Mouse (Mus musculus) limb, embryonic 11.5 days (tissue): ENCODE data around the gene Zbtb16. TPM values are rescaled to one million over a fixed set of nuclear protein-coding genes. Genes with fewer than 3 reads are reported as not detected.

Experiments
- ATAC-seq: fragments of 200-750 bp; cut with Nextera tagmentation; 2 replicates; pipeline ENCODE4 v1.8.0; 2017; ENCODE audit warnings: low read depth; ENCODE audit not compliant: insufficient number of reproducible peaks, low FRiP score, low TSS enrichment
- DNase-seq: peaks from one replicate; pipeline ENCODE4 v3.0.0-alpha.2; 2015; ENCODE audit warnings: low spot score
- H3K27ac ChIP-seq: fragments of 300-500 bp; sonication (generic); replicated peaks from 2 replicates; pipeline ENCODE4 v1.5.1; 2014; ENCODE audit warnings: low read depth, mild to moderate bottlenecking, low read length
- H3K27me3 ChIP-seq: fragments of 300-500 bp; sonication (generic); 2 replicates; pipeline ENCODE4 v1.6.1; 2014; ENCODE audit warnings: mild to moderate bottlenecking, low read length, mixed read lengths; ENCODE audit not compliant: control insufficient read depth, insufficient read depth
- H3K36me3 ChIP-seq: fragments of 300-500 bp; sonication (generic); 2 replicates; pipeline ENCODE4 v1.6.1; 2014; ENCODE audit warnings: mild to moderate bottlenecking, low read length, moderate library complexity, mixed read lengths; ENCODE audit not compliant: control insufficient read depth, insufficient read depth
- H3K4me1 ChIP-seq: fragments of 300-500 bp; sonication (generic); 2 replicates; pipeline ENCODE4 v1.6.1; 2014; ENCODE audit warnings: low read length, mixed read lengths; ENCODE audit not compliant: control insufficient read depth, insufficient read depth
- H3K4me2 ChIP-seq: fragments of 300-500 bp; sonication (generic); 2 replicates; pipeline ENCODE4 v1.6.1; 2014; ENCODE audit warnings: low read depth, mild to moderate bottlenecking, moderate library complexity; ENCODE audit not compliant: severe bottlenecking
- H3K4me3 ChIP-seq: fragments of 300-500 bp; sonication (generic); 2 replicates; pipeline ENCODE4 v1.5.1; 2014; ENCODE audit warnings: low read depth, low read length
- H3K9ac ChIP-seq: fragments of 300-500 bp; sonication (generic); 2 replicates; pipeline ENCODE4 v1.6.1; 2014; ENCODE audit warnings: mild to moderate bottlenecking, low read length
- H3K9me3 ChIP-seq: fragments of 300-500 bp; sonication (generic); 2 replicates; pipeline ENCODE4 v1.6.1; 2016; ENCODE audit warnings: low read length; ENCODE audit not compliant: control insufficient read depth
- WGBS: fragments of 180-500 bp; shearing (Covaris S2); extraction: QIAGEN DNeasy Blood & Tissue Kit; methylation state at CpG from one replicate; pipeline ENCODE4 v1.1.7; 2014; 5-methylcytosine and 5-hydroxymethylcytosine counted together
- polyA plus RNA-seq: library from polyadenylated mRNA; unstranded; fragments of >200 nt; fragmentation: Nextera tagmentation; extraction: Ambion mirVana; gene quantifications from 2 replicates; pipeline ENCODE4 v1.2.1, GENCODE M21; 2014

Zbtb16 gene
- polyA plus RNA-seq, 1 experiment from 2014 or later = 5.9 TPM

GRCm38 (mm10) chr9:48647648-48648284, 188.3 kb downstream of the Zbtb16 start:
- H3K4me2 ChIP-seq = no peak overlapping the region
- peak; percentile 50 for DNase-seq
- no peak overlapping the region for H3K9ac ChIP-seq
- H3K36me3 ChIP-seq = no peaks in the 10 kb centered on the region
- no peak for ATAC-seq
- no peak overlapping the region for H3K4me3 ChIP-seq
- peaks cover 32% of the 10 kb centered on the region for H3K4me1 ChIP-seq
- H3K9me3 ChIP-seq = peaks cover 6% of the 10 kb centered on the region
- peaks cover 2% of the 10 kb centered on the region; the same call in 1 of the 2 replicates for H3K27me3 ChIP-seq
- 21% methylated on average over 10 of the region's 10 CpGs for WGBS
- no peak overlapping the region; the same call in 1 of the 2 replicates for H3K27ac ChIP-seq

DNA sequence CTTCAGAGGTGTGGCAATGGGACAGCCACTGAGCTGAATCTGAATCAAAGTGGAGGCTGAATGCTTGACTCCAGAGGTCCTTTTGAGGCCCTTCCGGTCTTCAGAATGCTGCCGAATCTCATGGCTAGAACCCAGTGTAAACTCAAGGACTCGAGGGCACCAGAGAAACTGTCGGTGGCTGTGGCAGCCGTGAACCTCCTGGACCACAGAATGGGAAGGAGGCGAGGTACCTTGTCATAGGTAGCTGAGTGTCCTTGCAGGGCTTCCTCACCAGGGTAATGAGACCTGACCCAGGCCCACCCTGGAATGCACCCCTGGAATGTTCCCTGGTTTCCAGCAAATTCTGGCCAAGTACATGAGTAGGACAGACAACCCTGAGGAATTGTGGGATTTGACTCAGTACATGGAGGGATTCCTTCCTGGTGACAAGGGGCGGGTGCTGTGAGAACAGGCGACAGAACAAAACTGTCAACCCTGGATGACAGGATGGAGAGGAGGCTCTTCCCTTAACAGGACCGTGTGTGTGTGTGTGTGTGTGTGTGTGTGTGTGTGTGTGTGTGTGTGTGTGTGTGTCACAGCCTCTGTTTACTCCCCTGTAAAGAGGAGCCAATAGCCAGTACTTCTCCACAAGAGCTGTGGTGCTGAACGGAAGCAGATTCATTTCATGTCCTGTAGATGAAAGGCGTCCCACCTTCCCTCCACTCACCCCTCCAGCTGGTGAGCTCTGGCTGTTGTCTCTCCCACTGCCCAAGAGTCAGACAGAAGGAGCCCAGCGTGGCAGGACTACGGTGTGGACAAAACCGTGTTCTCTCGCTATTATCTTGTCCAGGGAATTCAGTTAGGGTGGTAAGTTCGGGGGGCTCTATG, 189.0 kb downstream of the Zbtb16 start:
- Histone ChIP-seq H3K9me3 (peaks cover 6% of the 10 kb centered on the region), H3K4me3 (no peak overlapping the region), H3K4me1 (peaks cover 32% of the 10 kb centered on the region), H3K4me2 (no peak overlapping the region), H3K27me3 (peaks cover 2% of the 10 kb centered on the region; the same call in 1 of the 2 replicates), H3K36me3 (no peaks in the 10 kb centered on the region), H3K9ac (no peak overlapping the region), H3K27ac (no peak overlapping the region)
- 49% methylated on average over 16 of the region's 16 CpGs for whole genome bisulfite sequencing
- DNase-seq = no peak
- no peak for ATAC-seq

GRCm38 (mm10) chr9:48646251-48646650, 189.8 kb downstream of the Zbtb16 start:
- peaks cover 32% of the 10 kb centered on the region for H3K4me1 ChIP-seq
- H3K9ac ChIP-seq = no peak overlapping the region
- H3K36me3 ChIP-seq = no peaks in the 10 kb centered on the region
- DNase-seq (peak; percentile 84), ATAC-seq (no peak)
- WGBS = 24% methylated on average over 4 of the region's 4 CpGs
- peaks cover 2% of the 10 kb centered on the region; the same call in 1 of the 2 replicates for H3K27me3 ChIP-seq
- no peak overlapping the region for H3K4me3 ChIP-seq
- peaks cover 6% of the 10 kb centered on the region for H3K9me3 ChIP-seq
- H3K27ac ChIP-seq = no peak overlapping the region
- no peak overlapping the region for H3K4me2 ChIP-seq

DNA sequence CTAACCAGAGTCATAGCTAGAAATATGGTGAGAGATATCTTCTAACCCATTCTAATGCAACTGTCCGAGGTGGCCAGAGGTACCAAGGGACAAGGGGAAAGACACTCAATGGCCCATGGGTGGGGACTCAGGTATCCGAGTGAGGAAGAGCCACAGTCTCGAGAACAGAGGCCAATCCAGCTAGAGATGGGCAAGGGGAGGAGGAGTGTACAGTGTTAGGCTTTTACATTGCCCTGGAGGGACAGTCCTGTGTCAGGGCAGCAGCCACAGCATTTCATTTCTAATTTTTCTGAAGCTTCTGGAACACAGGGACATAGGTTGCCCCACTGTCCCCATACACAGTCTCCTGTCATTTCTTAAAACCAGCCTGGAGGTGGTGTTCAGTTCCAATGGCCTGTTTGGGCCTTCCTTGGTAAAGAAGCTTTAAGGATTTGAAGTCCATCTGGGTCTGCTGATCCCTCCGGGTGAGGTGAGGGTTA, 190.3 kb downstream of the Zbtb16 start:
- DNase-seq (peak; percentile 22), ATAC-seq (no peak)
- H3K9ac ChIP-seq = no peak overlapping the region
- H3K4me2 ChIP-seq = no peak overlapping the region
- H3K4me3 ChIP-seq = no peak overlapping the region
- WGBS = 58% methylated on average over 4 of the region's 4 CpGs
- peaks cover 6% of the 10 kb centered on the region for H3K9me3 ChIP-seq
- peaks cover 31% of the 10 kb centered on the region for H3K4me1 ChIP-seq
- H3K27me3 ChIP-seq = peaks cover 2% of the 10 kb centered on the region; the same call in 1 of the 2 replicates
- H3K36me3 ChIP-seq = no peaks in the 10 kb centered on the region
- no peak overlapping the region for H3K27ac ChIP-seq

GRCm38 (mm10) chr9:48644926-48645647, 190.9 kb downstream of the Zbtb16 start:
- H3K4me3 ChIP-seq = no peak overlapping the region
- peaks cover 29% of the 10 kb centered on the region for H3K4me1 ChIP-seq
- peaks cover 2% of the 10 kb centered on the region; the same call in 1 of the 2 replicates for H3K27me3 ChIP-seq
- H3K27ac ChIP-seq = no peak overlapping the region
- DNase-seq = peak; percentile 35
- no peak for ATAC-seq
- H3K9ac ChIP-seq = no peak overlapping the region
- H3K9me3 ChIP-seq = peaks cover 6% of the 10 kb centered on the region
- WGBS = 48% methylated on average over 13 of the region's 13 CpGs
- H3K4me2 ChIP-seq = no peak overlapping the region
- H3K36me3 ChIP-seq = no peaks in the 10 kb centered on the region

GRCm38 (mm10) chr9:48644376-48644775, 191.6 kb downstream of the Zbtb16 start:
- H3K4me2 ChIP-seq = no peak overlapping the region
- H3K9ac ChIP-seq = no peak overlapping the region
- no peaks in the 10 kb centered on the region for H3K36me3 ChIP-seq
- H3K4me1 ChIP-seq = peaks cover 22% of the 10 kb centered on the region
- no peak overlapping the region for H3K27ac ChIP-seq
- 76% methylated on average over 3 of the region's 3 CpGs for WGBS
- DNase-seq (peak; percentile 18), ATAC-seq (no peak)
- peaks cover 6% of the 10 kb centered on the region for H3K9me3 ChIP-seq
- H3K27me3 ChIP-seq = peaks cover 2% of the 10 kb centered on the region; the same call in 1 of the 2 replicates
- no peak overlapping the region for H3K4me3 ChIP-seq

- H3K36me3 ChIP-seq = no peaks in the 10 kb centered on the region
- H3K4me1 ChIP-seq = 0 out of 2 replicates have a peak, but pooled peaks cover under 1% of the 10 kb centered on the region
- no peak overlapping the region for H3K9ac ChIP-seq
- no peak overlapping the region for H3K4me2 ChIP-seq
- no peak for ATAC-seq
- no peak overlapping the region for H3K4me3 ChIP-seq
- no peak overlapping the region for H3K27ac ChIP-seq
- H3K27me3 ChIP-seq = no peaks in the 10 kb centered on the region
- peak; percentile 14 for DNase-seq
- H3K9me3 ChIP-seq = peaks cover 6% of the 10 kb centered on the region
- WGBS = 89% methylated on average over 8 of the region's 8 CpGs
Observed at GRCm38 (mm10) chr9:48641636-48642035, 194.4 kb downstream of the Zbtb16 start.

DNA sequence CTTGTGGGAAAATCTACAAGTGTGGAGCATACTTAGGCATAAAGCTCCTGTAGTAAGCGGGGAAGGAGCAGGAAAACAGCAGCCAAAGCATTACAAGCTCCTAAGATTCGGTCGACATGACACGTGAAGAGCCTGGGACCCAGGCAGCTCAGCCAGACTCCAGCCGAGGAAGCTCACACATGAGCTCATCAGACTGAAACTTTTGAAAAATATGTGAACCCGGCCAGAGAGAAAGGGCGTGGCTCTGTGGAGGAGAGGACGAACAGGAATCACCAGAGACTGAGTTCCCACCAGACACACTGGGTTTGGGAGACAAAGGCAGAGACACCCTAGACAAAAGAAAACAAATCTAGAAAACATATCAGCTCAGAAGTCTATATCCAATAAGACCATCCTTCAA, 195.1 kb downstream of the Zbtb16 start:
- ATAC-seq (no peak), DNase-seq (peak; percentile 9)
- Histone ChIP-seq H3K27ac (no peak overlapping the region), H3K4me2 (no peak overlapping the region), H3K4me3 (no peak overlapping the region), H3K4me1 (no peaks in the 10 kb centered on the region), H3K27me3 (no peaks in the 10 kb centered on the region), H3K9ac (no peak overlapping the region), H3K36me3 (no peaks in the 10 kb centered on the region), H3K9me3 (peaks cover 6% of the 10 kb centered on the region)
- WGBS = 92% methylated on average over 8 of the region's 8 CpGs
